Mouse (Mus musculus): ENCODE results near the gene Rhoc. TPM values are rescaled to one million over a fixed set of nuclear protein-coding genes. Genes with fewer than 3 reads are reported as not detected.

The Rhoc gene
- polyA plus RNA-seq, 1 experiment from 2014 or later = 243 TPM

GRCm38 (mm10) chr3:104789822-104790221 lies 1.6 kb downstream of the Rhoc start:
- no peak for DNase-seq (ENCODE audit: low spot score)
- Histone ChIP-seq H3K4me1 (peaks cover 62% of the 10 kb centered on the region), H3K27ac (peak overlapping the region; percentile 90), H3K9me3 (no peaks in the 10 kb centered on the region), H3K36me3 (peaks cover 44% of the 10 kb centered on the region), H3K27me3 (ENCODE audit: insufficient read depth, poor library complexity, severe bottlenecking) (no peaks in the 10 kb centered on the region), H3K4me3 (peak overlapping the region; percentile 79)
- WGBS = 19% methylated on average over 13 of the region's 13 CpGs

- Histone ChIP-seq H3K4me1 (peaks cover 68% of the 10 kb centered on the region), H3K36me3 (peaks cover 46% of the 10 kb centered on the region), H3K27ac (peak overlapping the region; percentile 90), H3K27me3 (ENCODE audit: insufficient read depth, poor library complexity, severe bottlenecking) (no peaks in the 10 kb centered on the region), H3K9me3 (no peaks in the 10 kb centered on the region), H3K4me3 (peak overlapping the region; percentile 79)
- WGBS = 15% methylated on average over 6 of the region's 6 CpGs
- DNase-seq (ENCODE audit: low spot score) = peak; percentile 88
Measured at GRCm38 (mm10) chr3:104790401-104790937, 2.3 kb downstream of the Rhoc start.

- WGBS = 15% methylated on average over 4 of the region's 4 CpGs
- peak overlapping the region; percentile 79 for H3K4me3 ChIP-seq
- peaks cover 46% of the 10 kb centered on the region for H3K36me3 ChIP-seq
- no peaks in the 10 kb centered on the region for H3K9me3 ChIP-seq
- DNase-seq (ENCODE audit: low spot score) = no peak
- H3K27ac ChIP-seq = peak overlapping the region; percentile 90
- no peaks in the 10 kb centered on the region for H3K27me3 ChIP-seq (ENCODE audit: insufficient read depth, poor library complexity, severe bottlenecking)
- peaks cover 73% of the 10 kb centered on the region for H3K4me1 ChIP-seq
Measured at GRCm38 (mm10) chr3:104791017-104791416, 2.8 kb downstream of the Rhoc start.

- Histone ChIP-seq H3K4me1 (peaks cover 78% of the 10 kb centered on the region), H3K9me3 (no peaks in the 10 kb centered on the region), H3K36me3 (peaks cover 51% of the 10 kb centered on the region), H3K4me3 (peak overlapping the region; percentile 79; the same call in 1 of the 2 replicates), H3K27me3 (ENCODE audit: insufficient read depth, poor library complexity, severe bottlenecking) (no peaks in the 10 kb centered on the region), H3K27ac (peak overlapping the region; percentile 90; the same call in 1 of the 2 replicates)
- no peak for DNase-seq (ENCODE audit: low spot score)
- 91% methylated on average over 8 of the region's 8 CpGs for WGBS
Measured at GRCm38 (mm10) chr3:104791671-104792070, 3.5 kb downstream of the Rhoc start.

- no peak for DNase-seq (ENCODE audit: low spot score)
- H3K27ac ChIP-seq = peak overlapping the region; percentile 85; the same call in 1 of the 2 replicates
- peaks cover 61% of the 10 kb centered on the region for H3K36me3 ChIP-seq
- no peaks in the 10 kb centered on the region for H3K9me3 ChIP-seq
- H3K27me3 ChIP-seq (ENCODE audit: insufficient read depth, poor library complexity, severe bottlenecking) = no peaks in the 10 kb centered on the region
- 61% methylated on average over 15 of the region's 15 CpGs for WGBS
- no peak overlapping the region for H3K4me3 ChIP-seq
- H3K4me1 ChIP-seq = peaks cover 82% of the 10 kb centered on the region
Measured at GRCm38 (mm10) chr3:104792360-104793270, 4.4 kb downstream of the Rhoc start.

- H3K27ac ChIP-seq = peak overlapping the region; percentile 85
- H3K36me3 ChIP-seq = peaks cover 69% of the 10 kb centered on the region
- DNase-seq (ENCODE audit: low spot score) = peak; percentile 98
- H3K9me3 ChIP-seq = no peaks in the 10 kb centered on the region
- H3K27me3 ChIP-seq (ENCODE audit: insufficient read depth, poor library complexity, severe bottlenecking) = no peaks in the 10 kb centered on the region
- peaks cover 74% of the 10 kb centered on the region for H3K4me1 ChIP-seq
- H3K4me3 ChIP-seq = peak overlapping the region; percentile 33
- 39% methylated on average over 20 of the region's 20 CpGs for WGBS
Measured at GRCm38 (mm10) chr3:104793871-104794828, 6.0 kb downstream of the Rhoc start.

GRCm38 (mm10) chr3:104794953-104795470 lies 6.8 kb downstream of the Rhoc start:
- peaks cover 69% of the 10 kb centered on the region for H3K4me1 ChIP-seq
- no peaks in the 10 kb centered on the region for H3K9me3 ChIP-seq
- no peak for DNase-seq (ENCODE audit: low spot score)
- H3K27ac ChIP-seq = peak overlapping the region; percentile 85
- WGBS = 62% methylated on average over 12 of the region's 12 CpGs
- H3K4me3 ChIP-seq = peak overlapping the region; percentile 33; the same call in 1 of the 2 replicates
- no peaks in the 10 kb centered on the region for H3K27me3 ChIP-seq (ENCODE audit: insufficient read depth, poor library complexity, severe bottlenecking)
- peaks cover 78% of the 10 kb centered on the region for H3K36me3 ChIP-seq

- Histone ChIP-seq H3K4me1 (peaks cover 61% of the 10 kb centered on the region), H3K27me3 (ENCODE audit: insufficient read depth, poor library complexity, severe bottlenecking) (no peaks in the 10 kb centered on the region), H3K9me3 (no peaks in the 10 kb centered on the region), H3K4me3 (no peak overlapping the region), H3K36me3 (peaks cover 86% of the 10 kb centered on the region), H3K27ac (peak overlapping the region; percentile 85)
- DNase-seq (ENCODE audit: low spot score) = no peak
- 78% methylated on average over 15 of the region's 15 CpGs for WGBS
Measured at GRCm38 (mm10) chr3:104795661-104796340, 7.6 kb downstream of the Rhoc start.

GRCm38 (mm10) chr3:104796430-104797082 lies 8.4 kb downstream of the Rhoc start:
- no peak overlapping the region for H3K27ac ChIP-seq
- no peaks in the 10 kb centered on the region for H3K27me3 ChIP-seq (ENCODE audit: insufficient read depth, poor library complexity, severe bottlenecking)
- no peak for DNase-seq (ENCODE audit: low spot score)
- peaks cover 86% of the 10 kb centered on the region for H3K36me3 ChIP-seq
- no peak overlapping the region for H3K4me3 ChIP-seq
- WGBS = 74% methylated on average over 15 of the region's 15 CpGs
- peaks cover 54% of the 10 kb centered on the region for H3K4me1 ChIP-seq
- no peaks in the 10 kb centered on the region for H3K9me3 ChIP-seq

GRCm38 (mm10) chr3:104800681-104801080 lies 12.5 kb downstream of the Rhoc start:
- Histone ChIP-seq H3K27me3 (ENCODE audit: insufficient read depth, poor library complexity, severe bottlenecking) (no peaks in the 10 kb centered on the region), H3K9me3 (no peaks in the 10 kb centered on the region), H3K4me3 (no peak overlapping the region), H3K36me3 (peaks cover 88% of the 10 kb centered on the region), H3K27ac (no peak overlapping the region), H3K4me1 (peaks cover 16% of the 10 kb centered on the region)
- 89% methylated on average over 11 of the region's 11 CpGs for WGBS
- no peak for DNase-seq (ENCODE audit: low spot score)

- Histone ChIP-seq H3K4me1 (peaks cover 12% of the 10 kb centered on the region), H3K4me3 (no peak overlapping the region), H3K27me3 (ENCODE audit: insufficient read depth, poor library complexity, severe bottlenecking) (no peaks in the 10 kb centered on the region), H3K36me3 (peaks cover 84% of the 10 kb centered on the region), H3K9me3 (no peaks in the 10 kb centered on the region), H3K27ac (no peak overlapping the region)
- 85% methylated on average over 6 of the region's 6 CpGs for WGBS
- DNase-seq (ENCODE audit: low spot score) = peak; percentile 53
Measured at GRCm38 (mm10) chr3:104801481-104801880, 13.3 kb downstream of the Rhoc start.

All from heart, embryonic 10.5 days (tissue).